In the genomic region with DNA sequence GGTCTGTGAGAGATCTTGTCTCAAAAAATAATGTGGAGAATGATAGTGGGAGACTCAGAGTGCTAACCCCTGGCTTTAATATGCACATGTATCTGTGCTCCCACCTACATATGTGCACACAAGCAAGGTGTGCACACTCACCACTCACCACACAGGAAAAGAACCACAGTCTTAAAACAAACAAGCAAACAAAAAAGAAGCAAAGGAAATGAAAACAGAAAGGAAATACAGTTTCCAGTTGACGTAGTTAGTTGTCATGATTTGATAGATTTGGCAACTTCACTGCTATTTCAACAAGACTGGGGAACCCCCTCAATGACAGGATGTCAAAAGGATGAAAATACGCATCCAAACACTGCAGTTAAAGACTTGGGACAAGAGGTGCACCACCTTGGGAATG, we compare ENCODE assay signal across 24 mouse cellular contexts. TPM values are rescaled to one million over a fixed set of nuclear protein-coding genes. Genes with fewer than 3 reads are reported as not detected.
"Had no signal": no experiment of that assay in that cellular context is flagged by ENCODE, and none has a peak within 500 bp of the region (broad histone marks: within the 10 kb centered on the region; RNA-seq: fewer than 3 reads in every experiment).

No protein-coding gene starts in this region.

RNA-seq across cellular contexts. Expression of a gene that starts 1.1 kb away (rescaled TPM):
- polyA plus RNA-seq: limb, embryonic 10.5 days; limb, embryonic 11.5 days; limb, embryonic 12.5 days; limb, embryonic 13.5 days; limb, embryonic 14.5 days; limb, embryonic 15.5 days; liver, embryonic 13.5 days; liver, embryonic 15.5 days; liver, embryonic 16.5 days; liver, postnatal 0 days; lung, adult 2 months; lung, embryonic 14.5 days; lung, embryonic 15.5 days; lung, embryonic 16.5 days; midbrain, embryonic 10.5 days; midbrain, embryonic 11.5 days; midbrain, embryonic 12.5 days; midbrain, embryonic 13.5 days; midbrain, embryonic 14.5 days; midbrain, embryonic 15.5 days; midbrain, embryonic 16.5 days; midbrain, postnatal 0 days; neural tube, embryonic 11.5 days; neural tube, embryonic 12.5 days had no signal
